Mouse (Mus musculus): ENCODE results near the gene Srf.

- TF ChIP-seq CTCF (conservative IDR thresholded peaks at IDR 0.05; ENCODE audit: low read length) (no peak), POU5F1 (IDR thresholded peaks at IDR 0.05; ENCODE audit: borderline replicate concordance, low read length) (no peak), NANOG (IDR thresholded peaks at IDR 0.05; ENCODE audit: borderline replicate concordance, low read length) (no peak)
Measured at GRCm38 (mm10) chr17:46558151-46558550, 2.2 kb upstream of the Srf start.

Data from E14TG2a.4 (cell line).